Mouse (Mus musculus): ENCODE results near the gene Nupr1.

The Nupr1 gene

GRCm38 (mm10) chr7:126630824-126631518 lies at the start of gene Nupr1:
TSS of gene Nupr1 (minus strand) at chr7:126630861.
- no peak for DNase-seq (ENCODE audit: low spot score)

GRCm38 (mm10) chr7:126679683-126680082 lies 49.0 kb upstream of the Nupr1 start:
- no peak for DNase-seq (ENCODE audit: low spot score)

- DNase-seq (ENCODE audit: low spot score): no peak
Observed at GRCm38 (mm10) chr7:126678545-126679341, 48.1 kb upstream of the Nupr1 start.

- DNase-seq (ENCODE audit: low spot score): no peak
Observed at GRCm38 (mm10) chr7:126676631-126677220, 46.1 kb upstream of the Nupr1 start.

GRCm38 (mm10) chr7:126676207-126676606 lies 45.5 kb upstream of the Nupr1 start, which contains the start of gene Sult1a1:
TSS of gene Sult1a1 (minus strand) at chr7:126676432.
- DNase-seq (ENCODE audit: low spot score): no peak

- DNase-seq (ENCODE audit: low spot score): no peak
Observed at GRCm38 (mm10) chr7:126675104-126675503, 44.4 kb upstream of the Nupr1 start.

GRCm38 (mm10) chr7:126672111-126672510 lies 41.5 kb upstream of the Nupr1 start:
- no peak for DNase-seq (ENCODE audit: low spot score)

GRCm38 (mm10) chr7:126670152-126670551 lies 39.5 kb upstream of the Nupr1 start:
- no peak for DNase-seq (ENCODE audit: low spot score)

- no peak for DNase-seq (ENCODE audit: low spot score)
Observed at GRCm38 (mm10) chr7:126668452-126668851, 37.8 kb upstream of the Nupr1 start.

GRCm38 (mm10) chr7:126667495-126668090 lies 36.9 kb upstream of the Nupr1 start:
- no peak for DNase-seq (ENCODE audit: low spot score)

- no peak for DNase-seq (ENCODE audit: low spot score)
Observed at GRCm38 (mm10) chr7:126665269-126665668, 34.6 kb upstream of the Nupr1 start.

GRCm38 (mm10) chr7:126663646-126664045 lies 33.0 kb upstream of the Nupr1 start:
- no peak for DNase-seq (ENCODE audit: low spot score)

- DNase-seq (ENCODE audit: low spot score): no peak
Observed at GRCm38 (mm10) chr7:126659771-126660170, 29.1 kb upstream of the Nupr1 start.

- no peak for DNase-seq (ENCODE audit: low spot score)
Observed at GRCm38 (mm10) chr7:126657522-126657921, 26.9 kb upstream of the Nupr1 start.

- DNase-seq (ENCODE audit: low spot score): no peak
Observed at GRCm38 (mm10) chr7:126655695-126656094, 25.0 kb upstream of the Nupr1 start.

- DNase-seq (ENCODE audit: low spot score): no peak
Observed at GRCm38 (mm10) chr7:126653991-126654390, 23.3 kb upstream of the Nupr1 start.

- no peak for DNase-seq (ENCODE audit: low spot score)
Observed at GRCm38 (mm10) chr7:126650852-126651251, 20.2 kb upstream of the Nupr1 start.

- peak; percentile 88 for DNase-seq (ENCODE audit: low spot score)
Observed at GRCm38 (mm10) chr7:126649231-126650051, 18.8 kb upstream of the Nupr1 start, which contains the start of gene Sgf29. TSS of gene Sgf29 (plus strand) at chr7:126649309.

- no peak for DNase-seq (ENCODE audit: low spot score)
Observed at GRCm38 (mm10) chr7:126648486-126648885, 17.8 kb upstream of the Nupr1 start.

- no peak for DNase-seq (ENCODE audit: low spot score)
Observed at GRCm38 (mm10) chr7:126645708-126646107, 15.0 kb upstream of the Nupr1 start.

GRCm38 (mm10) chr7:126644914-126645313 lies 14.3 kb upstream of the Nupr1 start:
- no peak for DNase-seq (ENCODE audit: low spot score)

- DNase-seq (ENCODE audit: low spot score): no peak
Observed at GRCm38 (mm10) chr7:126644345-126644744, 13.7 kb upstream of the Nupr1 start.

Data from layer of hippocampus, adult 9-10 months (tissue).